Mouse (Mus musculus): ENCODE results near the gene Hspa8. TPM values are rescaled to one million over a fixed set of nuclear protein-coding genes. Genes with fewer than 3 reads are reported as not detected.

The Hspa8 gene
- total RNA-seq, 1 experiment = 3,988 TPM

DNA sequence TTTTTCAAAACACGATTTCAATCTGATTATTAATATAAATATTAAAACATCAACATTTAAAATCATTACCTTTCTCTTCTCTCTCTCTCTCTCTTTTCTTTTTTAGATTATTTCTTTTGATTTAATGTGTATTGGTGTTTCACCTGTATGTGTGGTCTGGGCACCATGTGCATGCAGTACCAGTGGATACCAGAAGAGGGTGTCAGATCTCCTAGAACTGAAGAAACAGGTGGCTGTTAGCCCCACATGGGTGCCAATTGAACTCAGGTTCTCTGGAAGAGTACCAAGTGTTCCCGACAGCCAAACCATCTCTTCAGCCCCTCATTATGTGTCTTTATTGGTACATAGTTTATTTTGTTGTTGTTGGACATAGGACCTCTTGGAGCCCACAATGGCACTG is 11.1 kb downstream of the Hspa8 start:
- Histone ChIP-seq H3K36me3 (ENCODE audit: control insufficient read depth, insufficient read depth, low read length, poor library complexity, severe bottlenecking) (no peaks in the 10 kb centered on the region), H3K9ac (ENCODE audit: insufficient read depth, low read depth, low read length, poor library complexity, severe bottlenecking) (no peak overlapping the region), H3K4me1 (ENCODE audit: control insufficient read depth in 2 of 2, insufficient read depth in 2 of 2, low read length in 2 of 2, poor library complexity in 1 of 2) (no peaks in the 10 kb centered on the region), H3K9me3 (ENCODE audit: control insufficient read depth, insufficient read depth, low read depth, low read length) (no peaks in the 10 kb centered on the region), H3K27ac (ENCODE audit: insufficient read depth, low read depth, low read length, poor library complexity, severe bottlenecking) (no peak overlapping the region), H3K4me3 (ENCODE audit: insufficient read depth in 1 of 2, low read depth in 1 of 2, low read length in 2 of 2, poor library complexity in 1 of 2, severe bottlenecking in 1 of 2) (no peak overlapping the region)
- TF ChIP-seq CHD2 (IDR thresholded peaks at IDR 0.05; ENCODE audit: low read depth, low read length) = no peak
- TF ChIP-seq MAFK (IDR thresholded peaks at IDR 0.05; ENCODE audit: insufficient read depth, low read depth, low read length) = no peak
- TF ChIP-seq ZNF384 (IDR thresholded peaks at IDR 0.05; ENCODE audit: low read depth, low read length) = no peak
- no peak for TF ChIP-seq ZC3H11A (IDR thresholded peaks at IDR 0.05; ENCODE audit: borderline replicate concordance, low read depth, low read length)
- no peak for TF ChIP-seq HCFC1 (IDR thresholded peaks at IDR 0.05; ENCODE audit: borderline replicate concordance, insufficient read depth, low read length)
- DNase-seq (ENCODE audit: low read depth, low spot score) = peak; percentile 78
- in situ Hi-C loops (cut with MboI; ENCODE audit: low sequenced_read_pairs in 2 of 2, unreplicated experiment in 2 of 2) = no loop called here

DNA sequence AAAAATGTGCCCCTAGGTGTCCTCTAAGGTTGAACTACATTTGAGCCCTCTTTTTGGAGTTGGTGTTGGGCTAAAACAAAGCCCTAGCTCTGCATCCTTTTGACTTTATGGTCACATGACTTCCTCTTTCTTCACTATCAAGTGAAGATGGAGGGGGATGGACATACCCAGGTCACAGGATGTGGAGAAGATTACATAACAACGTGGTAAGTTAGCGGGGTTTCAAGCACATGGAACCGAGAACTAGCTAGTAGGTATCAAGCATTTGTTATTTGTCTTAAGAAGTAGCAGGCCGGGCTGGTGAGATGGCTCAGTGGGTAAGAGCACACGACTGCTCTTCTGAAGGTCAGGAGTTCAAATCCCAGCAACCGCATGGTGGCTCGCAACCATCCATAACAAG is 13.3 kb downstream of the Hspa8 start:
- TF ChIP-seq MAFK (IDR thresholded peaks at IDR 0.05; ENCODE audit: insufficient read depth, low read depth, low read length) (no peak), HCFC1 (IDR thresholded peaks at IDR 0.05; ENCODE audit: borderline replicate concordance, insufficient read depth, low read length) (no peak), ZNF384 (IDR thresholded peaks at IDR 0.05; ENCODE audit: low read depth, low read length) (no peak), ZC3H11A (IDR thresholded peaks at IDR 0.05; ENCODE audit: borderline replicate concordance, low read depth, low read length) (no peak), CHD2 (IDR thresholded peaks at IDR 0.05; ENCODE audit: low read depth, low read length) (no peak)
- no peaks in the 10 kb centered on the region for H3K4me1 ChIP-seq (ENCODE audit: control insufficient read depth in 2 of 2, insufficient read depth in 2 of 2, low read length in 2 of 2, poor library complexity in 1 of 2)
- no peak overlapping the region for H3K4me3 ChIP-seq (ENCODE audit: insufficient read depth in 1 of 2, low read depth in 1 of 2, low read length in 2 of 2, poor library complexity in 1 of 2, severe bottlenecking in 1 of 2)
- H3K36me3 ChIP-seq (ENCODE audit: control insufficient read depth, insufficient read depth, low read length, poor library complexity, severe bottlenecking) = no peaks in the 10 kb centered on the region
- DNase-seq (ENCODE audit: low read depth, low spot score) = no peak
- H3K9ac ChIP-seq (ENCODE audit: insufficient read depth, low read depth, low read length, poor library complexity, severe bottlenecking) = no peak overlapping the region
- no peak overlapping the region for H3K27ac ChIP-seq (ENCODE audit: insufficient read depth, low read depth, low read length, poor library complexity, severe bottlenecking)
- in situ Hi-C loops (cut with MboI; ENCODE audit: low sequenced_read_pairs in 2 of 2, unreplicated experiment in 2 of 2) = no loop called here
- no peaks in the 10 kb centered on the region for H3K9me3 ChIP-seq (ENCODE audit: control insufficient read depth, insufficient read depth, low read depth, low read length)

- in situ Hi-C loops (cut with MboI; ENCODE audit: low sequenced_read_pairs in 2 of 2, unreplicated experiment in 2 of 2) = no loop called here
- H3K9ac ChIP-seq (ENCODE audit: insufficient read depth, low read depth, low read length, poor library complexity, severe bottlenecking) = no peak overlapping the region
- no peaks in the 10 kb centered on the region for H3K4me1 ChIP-seq (ENCODE audit: control insufficient read depth in 2 of 2, insufficient read depth in 2 of 2, low read length in 2 of 2, poor library complexity in 1 of 2)
- TF ChIP-seq HCFC1 (IDR thresholded peaks at IDR 0.05; ENCODE audit: borderline replicate concordance, insufficient read depth, low read length) = no peak
- no peak for TF ChIP-seq CHD2 (IDR thresholded peaks at IDR 0.05; ENCODE audit: low read depth, low read length)
- no peak for TF ChIP-seq MAFK (IDR thresholded peaks at IDR 0.05; ENCODE audit: insufficient read depth, low read depth, low read length)
- TF ChIP-seq ZC3H11A (IDR thresholded peaks at IDR 0.05; ENCODE audit: borderline replicate concordance, low read depth, low read length) = no peak
- TF ChIP-seq ZNF384 (IDR thresholded peaks at IDR 0.05; ENCODE audit: low read depth, low read length) = no peak
- no peak for DNase-seq (ENCODE audit: low read depth, low spot score)
- no peak overlapping the region for H3K27ac ChIP-seq (ENCODE audit: insufficient read depth, low read depth, low read length, poor library complexity, severe bottlenecking)
- H3K9me3 ChIP-seq (ENCODE audit: control insufficient read depth, insufficient read depth, low read depth, low read length) = no peaks in the 10 kb centered on the region
- no peaks in the 10 kb centered on the region for H3K36me3 ChIP-seq (ENCODE audit: control insufficient read depth, insufficient read depth, low read length, poor library complexity, severe bottlenecking)
- H3K4me3 ChIP-seq (ENCODE audit: insufficient read depth in 1 of 2, low read depth in 1 of 2, low read length in 2 of 2, poor library complexity in 1 of 2, severe bottlenecking in 1 of 2) = no peak overlapping the region
Observed at GRCm38 (mm10) chr9:40817325-40818028, 16.7 kb downstream of the Hspa8 start.

DNA sequence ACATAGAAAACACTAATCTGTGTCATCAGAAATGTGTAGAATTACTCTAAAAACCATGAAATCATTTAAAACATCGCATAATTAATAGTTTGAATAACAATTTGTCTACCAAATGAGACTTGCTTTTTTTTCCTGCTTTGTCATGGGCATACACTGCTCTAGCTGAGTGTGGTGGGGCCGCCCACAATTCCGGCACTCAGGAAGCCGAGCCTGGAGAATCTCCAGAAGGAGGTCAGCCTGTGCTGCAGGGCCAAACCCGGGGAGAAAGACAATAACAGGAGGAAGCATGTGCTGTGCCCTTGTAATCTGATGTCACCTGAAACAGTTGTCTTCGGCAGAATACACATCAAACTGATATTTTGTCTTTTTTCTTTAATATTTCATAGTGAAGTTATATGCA is 24.8 kb downstream of the Hspa8 start:
- DNase-seq (ENCODE audit: low read depth, low spot score) = no peak
- Histone ChIP-seq H3K27ac (ENCODE audit: insufficient read depth, low read depth, low read length, poor library complexity, severe bottlenecking) (no peak overlapping the region), H3K4me3 (ENCODE audit: insufficient read depth in 1 of 2, low read depth in 1 of 2, low read length in 2 of 2, poor library complexity in 1 of 2, severe bottlenecking in 1 of 2) (no peak overlapping the region), H3K9ac (ENCODE audit: insufficient read depth, low read depth, low read length, poor library complexity, severe bottlenecking) (no peak overlapping the region), H3K9me3 (ENCODE audit: control insufficient read depth, insufficient read depth, low read depth, low read length) (no peaks in the 10 kb centered on the region), H3K4me1 (ENCODE audit: control insufficient read depth in 2 of 2, insufficient read depth in 2 of 2, low read length in 2 of 2, poor library complexity in 1 of 2) (no peaks in the 10 kb centered on the region), H3K36me3 (ENCODE audit: control insufficient read depth, insufficient read depth, low read length, poor library complexity, severe bottlenecking) (no peaks in the 10 kb centered on the region)
- TF ChIP-seq HCFC1 (IDR thresholded peaks at IDR 0.05; ENCODE audit: borderline replicate concordance, insufficient read depth, low read length) (no peak), ZNF384 (IDR thresholded peaks at IDR 0.05; ENCODE audit: low read depth, low read length) (no peak), MAFK (IDR thresholded peaks at IDR 0.05; ENCODE audit: insufficient read depth, low read depth, low read length) (no peak), CHD2 (IDR thresholded peaks at IDR 0.05; ENCODE audit: low read depth, low read length) (no peak), ZC3H11A (IDR thresholded peaks at IDR 0.05; ENCODE audit: borderline replicate concordance, low read depth, low read length) (no peak)
- in situ Hi-C loops (cut with MboI; ENCODE audit: low sequenced_read_pairs in 2 of 2, unreplicated experiment in 2 of 2) = loop anchor here in 1 of 2 experiments (25.0 kb wide), 1 partner anchor 162 kb away; no protein-coding TSS in a partner anchor
